Mouse (Mus musculus) left cerebral cortex, postnatal 36 days (tissue): ENCODE results near the gene Iqcm. TPM values are rescaled to one million over a fixed set of nuclear protein-coding genes. Genes with fewer than 3 reads are reported as not detected.

Experiments
- total RNA-seq, 2 experiments: library from RNA; stranded (reverse); gene quantifications; 2 replicates each; pipeline ENCODE4 v1.2.3; 2021

Gene Iqcm
- total RNA-seq, 2 experiments from 2014 or later = 0.32 to 0.34 TPM

Other genes starting within 250 kb of the Iqcm start
- gene Rasd2, start 234.8 kb upstream of the Iqcm start, total RNA-seq = 100 to 1,000 TPM; 100 to 106 TPM
- under 1 TPM; 0.82 to 0.89 TPM for gene Gm10358, start 42.1 kb upstream of the Iqcm start, total RNA-seq